Mouse (Mus musculus) mammary gland, adult 2 months (tissue): ENCODE data around the gene Sulf2. TPM values are rescaled to one million over a fixed set of nuclear protein-coding genes. Genes with fewer than 3 reads are reported as not detected.

Experiments
- polyA plus RNA-seq: library from polyadenylated mRNA; depleted of rRNA; stranded (reverse); fragments of >200 nt; gene quantifications from 2 replicates; pipeline ENCODE4 v1.2.3, GENCODE M21; 2012; ENCODE audit warnings: low replicate concordance; rRNA removed

The Sulf2 gene
- 87.4 and 90.1 TPM in 2 replicates for polyA plus RNA-seq

GRCm38 (mm10) chr2:166155454-166155815 is at the start of gene Sulf2:
Sulf2 (minus strand) TSS chr2:166155663.

Other genes starting within 250 kb of the Sulf2 start
- 33.3 and 48.3 TPM in 2 replicates for gene Ncoa3, start 163.0 kb downstream of the Sulf2 start, polyA plus RNA-seq